Mouse (Mus musculus): ENCODE measurements at regions not wholly inside any gene's neighbourhood (a gene's known extent, or its start where the extent isn't known, plus 50 kb on each side); places are given as distances from the start of the nearest gene placed in this dataset.
"Not testable (repeated sequence)": the region's sequence is repeated elsewhere in the genome, so short reads cannot be mapped to it uniquely, and the experiment has no call there.

GRCm38 (mm10) chr3:31603237-31603636 is 293.1 kb upstream of the Slc7a14 start:
- peak; percentile 41 to 83 for DNase-seq (ENCODE audit: low spot score in 2 of 2)

- not testable (repeated sequence) for DNase-seq (ENCODE audit: low spot score in 2 of 2)
Observed at GRCm38 (mm10) chr3:31596581-31596980, 286.4 kb upstream of the Slc7a14 start.

- DNase-seq (ENCODE audit: low spot score in 2 of 2), result no peak
Observed at GRCm38 (mm10) chr3:31585971-31586370, 275.8 kb upstream of the Slc7a14 start.

- no peak for DNase-seq (ENCODE audit: low spot score in 2 of 2)
Observed at GRCm38 (mm10) chr3:31573849-31574248, 263.7 kb upstream of the Slc7a14 start.
